Mouse (Mus musculus) retina, postnatal 7 days (tissue): ENCODE data around the gene Rab23.
A peak's percentile ranks its signal among the peaks of the same experiment; 100 is the strongest.

Experiments
- DNase-seq: peaks from one replicate; pipeline ENCODE4 v3.0.0-alpha.2; 2012; ENCODE audit warnings: low read depth, low spot score

Gene Rab23

DNA sequence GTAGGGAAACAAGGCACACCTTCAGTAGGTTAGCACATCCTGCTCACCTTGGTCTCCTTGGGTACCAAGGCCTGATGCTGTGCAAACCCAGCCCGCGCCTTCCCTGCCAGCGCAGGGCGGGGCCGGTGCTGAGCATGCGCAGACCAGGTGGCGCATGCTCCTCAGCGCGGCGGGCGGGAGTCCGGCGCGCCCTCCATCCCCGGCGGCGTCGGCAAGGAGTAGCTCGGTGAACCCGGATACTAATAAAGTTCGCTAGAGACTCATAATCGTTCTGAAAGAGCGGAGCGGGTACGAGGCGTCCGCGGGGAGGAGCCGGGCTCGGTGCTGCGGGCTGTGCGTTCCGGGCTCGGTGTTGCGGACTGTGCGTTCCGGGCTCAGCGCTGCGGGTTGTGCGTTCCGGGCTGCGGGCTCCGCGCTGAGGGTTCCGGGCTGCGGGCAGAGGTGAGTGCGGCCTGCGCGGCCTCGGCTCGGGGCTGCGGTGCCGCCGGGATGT, at the start of gene Rab23:
TSS of gene Rab23 (plus strand) at position 155 of the 493 bp plus-strand sequence.
- peak; percentile 75 for DNase-seq

DNA sequence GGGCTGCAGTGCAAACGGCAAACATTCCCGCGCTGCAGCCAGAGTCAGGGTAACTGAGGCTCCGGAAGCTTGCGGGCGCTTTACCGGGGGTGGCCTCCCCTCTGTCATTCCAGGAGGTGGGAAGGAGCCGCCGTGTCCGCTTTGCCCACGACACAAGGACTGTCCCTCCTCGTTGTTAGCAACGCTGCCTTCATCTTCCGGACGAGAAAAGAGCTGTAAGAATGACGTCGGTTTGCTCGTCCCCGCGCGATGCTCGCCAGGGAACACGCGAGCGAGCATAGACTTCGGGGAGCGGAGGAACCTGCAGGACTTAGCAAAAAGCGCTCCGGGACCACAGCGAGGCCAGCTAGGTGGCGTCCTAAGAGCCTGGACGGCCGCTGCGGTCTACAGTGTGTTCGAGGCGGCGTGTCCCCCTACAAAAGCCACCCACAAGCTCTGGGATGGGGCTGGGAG, 49.5 kb upstream of the Rab23 start:
- DNase-seq: peak; percentile 52

DNA sequence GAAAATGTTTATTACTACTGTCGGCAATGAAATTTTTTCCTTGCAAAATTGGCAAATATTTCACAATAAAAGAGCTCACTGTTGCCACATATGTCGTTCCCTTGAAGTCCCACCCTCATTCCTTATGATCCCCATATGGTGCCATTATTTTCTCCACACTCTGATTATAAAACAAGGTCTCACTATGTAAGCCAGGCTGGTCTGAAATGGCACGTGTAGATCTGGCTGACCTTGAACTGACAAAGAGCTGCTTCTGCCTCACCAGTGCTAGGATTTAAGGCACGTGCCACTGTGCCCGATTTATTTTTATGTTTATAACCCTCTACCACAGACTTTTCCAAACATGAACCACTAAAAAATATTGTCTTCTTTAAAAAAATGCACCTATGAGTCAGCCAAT, 48.2 kb upstream of the Rab23 start:
- DNase-seq: no peak

DNA sequence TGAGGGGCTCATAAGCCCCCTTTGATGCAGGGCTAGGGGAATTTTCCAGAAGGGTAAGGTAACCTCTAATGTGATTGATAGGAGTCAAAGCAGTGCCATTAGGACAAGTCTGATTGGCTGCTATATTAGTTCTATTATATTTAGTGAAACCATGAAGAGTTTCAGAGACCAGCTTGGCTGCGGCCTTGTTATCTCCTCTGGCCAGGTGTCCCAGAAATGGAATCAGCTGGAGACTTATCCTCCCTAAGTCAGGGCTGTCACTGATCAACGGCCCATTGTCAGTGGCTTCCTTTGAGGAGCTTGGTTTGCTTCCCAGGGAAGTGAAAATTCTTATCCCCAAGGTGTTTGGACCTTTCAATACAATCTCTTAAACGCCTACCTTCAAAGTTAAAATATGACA, 47.6 kb upstream of the Rab23 start:
- DNase-seq: no peak

DNA sequence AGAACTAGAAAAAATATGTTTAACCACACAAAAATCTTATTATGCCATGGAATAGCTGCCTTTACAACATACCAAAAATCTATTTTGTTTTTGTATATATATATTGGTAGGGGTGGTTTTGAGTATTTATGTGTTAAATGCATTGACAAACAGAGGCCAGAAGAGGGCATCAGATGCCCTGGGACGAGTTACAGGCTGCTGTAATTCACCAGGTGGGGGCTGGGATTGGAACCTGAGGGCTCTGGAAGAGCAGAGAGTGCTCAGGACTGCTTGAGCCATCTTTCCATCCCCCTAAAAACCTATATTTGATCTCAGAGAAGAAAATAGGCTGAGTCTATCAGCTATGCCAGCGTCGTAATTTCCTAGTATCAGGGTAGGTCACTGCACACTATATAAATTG, 47.2 kb upstream of the Rab23 start:
- peak; percentile 25 for DNase-seq

DNA sequence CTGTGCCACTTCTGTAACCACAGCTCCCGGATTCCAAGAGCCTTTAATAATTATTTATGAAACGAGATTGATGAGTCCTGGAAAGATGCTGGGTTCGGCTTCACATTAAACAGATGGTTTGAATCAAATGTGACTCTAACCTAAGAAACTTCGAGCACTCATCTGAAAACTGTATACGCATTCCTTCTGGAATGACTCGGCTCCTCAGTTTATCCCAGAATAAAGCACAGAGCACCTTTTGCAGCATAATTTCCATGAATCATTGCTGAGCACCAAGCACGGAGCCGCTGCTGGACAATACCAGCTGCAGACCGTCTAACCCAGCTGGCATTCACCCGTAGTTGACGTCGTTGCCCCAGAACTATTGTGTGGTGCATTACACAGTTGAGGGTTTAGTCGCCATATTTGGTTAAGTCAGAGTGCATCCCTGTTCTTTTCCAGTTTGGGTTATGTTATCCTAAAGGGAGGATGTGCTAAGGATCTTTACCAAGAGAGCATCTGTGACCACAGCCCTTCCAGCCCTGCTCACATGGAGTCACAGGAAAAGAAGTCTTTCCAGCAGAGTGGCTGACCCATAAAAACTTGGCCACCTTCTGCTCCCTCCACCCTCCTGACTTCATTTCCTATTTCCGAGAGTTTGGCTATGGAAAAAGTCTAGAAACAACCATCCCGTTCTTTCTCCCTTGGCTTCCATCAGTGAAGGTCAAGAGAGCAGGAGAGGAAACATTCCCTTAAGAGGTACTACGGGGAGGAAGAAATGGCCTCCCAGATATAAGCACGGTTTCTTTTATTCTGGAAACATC, 46.3 kb upstream of the Rab23 start:
- no peak for DNase-seq

DNA sequence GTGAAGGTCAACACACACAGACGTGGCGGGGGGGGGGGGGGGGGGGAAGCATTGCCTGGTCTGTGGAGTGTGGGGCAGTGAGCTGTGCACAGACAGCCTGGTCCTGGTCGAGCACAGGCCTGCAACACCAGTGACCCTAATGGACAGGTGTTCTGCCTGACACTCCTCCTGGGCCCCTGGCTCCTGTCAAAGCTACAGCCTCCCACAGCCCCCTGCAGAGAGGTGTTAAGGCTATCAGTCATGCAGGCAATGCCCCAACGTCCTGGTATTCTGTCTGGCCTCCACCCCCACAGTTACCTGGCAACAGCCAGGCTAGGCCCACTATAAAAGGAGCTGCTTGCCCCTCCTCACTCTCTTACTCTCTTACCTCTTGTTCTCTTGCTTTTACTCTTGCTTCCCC, 39.3 kb upstream of the Rab23 start:
- DNase-seq: no peak

DNA sequence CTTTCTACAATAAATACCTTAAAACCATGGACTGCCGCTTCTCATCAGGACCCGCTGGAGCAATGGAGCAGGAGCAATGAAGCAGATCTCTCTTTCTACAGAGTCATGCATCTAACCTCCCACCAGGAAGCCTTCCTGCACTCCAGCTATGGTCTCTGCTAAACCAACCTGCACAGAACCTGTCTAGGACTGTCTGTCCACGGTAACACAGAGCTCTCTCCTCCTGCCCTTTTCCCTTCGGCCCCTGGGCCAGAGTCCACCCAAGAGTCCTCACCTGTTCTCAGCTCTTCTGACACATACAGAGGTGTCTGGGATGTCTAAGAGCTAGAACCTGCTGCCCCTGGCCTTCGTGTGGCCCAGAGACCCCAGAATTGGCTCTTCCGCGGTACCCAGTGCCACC, 38.8 kb upstream of the Rab23 start:
- no peak for DNase-seq

DNA sequence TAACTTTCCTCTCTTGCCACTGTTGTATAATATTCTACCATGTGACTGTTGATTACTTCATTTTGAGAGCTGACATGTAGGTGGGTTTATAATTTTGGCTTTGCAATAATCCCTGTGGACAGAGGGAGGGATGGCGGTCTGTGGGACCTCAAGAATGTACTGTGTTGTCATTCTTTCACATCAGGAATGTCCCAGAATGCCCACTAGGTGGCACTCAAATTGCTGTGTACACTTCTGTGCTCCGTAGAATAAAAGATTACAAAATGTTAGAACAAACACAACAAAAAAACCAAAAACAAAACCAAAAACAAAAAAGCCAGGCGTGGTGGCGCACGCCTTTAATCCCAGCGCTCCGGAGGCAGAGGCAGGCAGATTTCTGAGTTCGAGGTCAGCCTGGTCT, 35.2 kb upstream of the Rab23 start:
- no peak for DNase-seq

DNA sequence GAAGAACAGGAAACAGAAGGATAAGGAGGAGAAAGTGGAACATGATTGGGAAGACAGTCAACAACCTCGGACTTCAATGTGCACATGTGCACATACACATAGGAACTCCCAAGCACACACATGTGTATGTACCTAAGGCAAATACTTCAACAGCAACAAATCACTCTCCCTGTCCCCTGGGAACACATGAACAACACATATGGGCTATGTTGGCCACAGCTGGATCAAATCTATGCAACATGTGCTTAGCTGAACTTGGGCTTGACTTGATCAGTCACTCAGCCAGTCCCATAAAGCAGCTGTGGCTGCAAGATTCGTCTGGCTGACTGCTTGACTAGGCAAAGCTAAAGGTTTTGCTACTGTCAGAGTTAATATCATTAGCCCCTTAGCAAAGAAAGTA, 30.9 kb upstream of the Rab23 start:
- no peak for DNase-seq

DNA sequence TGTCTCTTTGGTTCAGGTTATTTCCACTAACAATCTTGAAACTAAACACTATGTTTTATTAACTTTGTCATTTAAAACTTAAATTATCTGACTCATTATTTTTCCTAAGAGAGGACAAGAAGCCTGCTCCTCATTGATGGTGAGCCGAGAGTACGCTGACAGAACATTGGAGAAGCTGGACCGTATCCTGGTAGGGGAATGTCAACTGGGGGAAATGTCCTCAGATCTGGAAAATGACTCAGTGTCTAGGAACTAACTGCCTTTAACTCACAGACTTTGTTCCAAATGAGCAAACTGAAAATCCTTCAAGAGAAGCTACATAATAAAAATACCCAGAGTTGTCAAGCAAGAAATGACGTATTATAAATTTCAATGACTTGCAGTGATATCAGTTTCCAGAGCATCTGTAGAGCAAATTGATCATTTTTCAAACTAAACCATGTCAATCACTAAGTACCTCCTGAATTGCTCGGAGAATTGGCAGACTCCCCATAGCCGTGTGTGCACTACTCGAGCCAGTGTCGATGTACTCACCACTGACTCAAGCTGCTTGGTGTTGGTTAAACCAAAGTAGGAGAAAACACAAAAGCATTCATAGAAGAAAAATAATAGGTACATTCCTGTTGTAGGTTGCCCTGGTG, 30.1 kb upstream of the Rab23 start:
- no peak for DNase-seq

DNA sequence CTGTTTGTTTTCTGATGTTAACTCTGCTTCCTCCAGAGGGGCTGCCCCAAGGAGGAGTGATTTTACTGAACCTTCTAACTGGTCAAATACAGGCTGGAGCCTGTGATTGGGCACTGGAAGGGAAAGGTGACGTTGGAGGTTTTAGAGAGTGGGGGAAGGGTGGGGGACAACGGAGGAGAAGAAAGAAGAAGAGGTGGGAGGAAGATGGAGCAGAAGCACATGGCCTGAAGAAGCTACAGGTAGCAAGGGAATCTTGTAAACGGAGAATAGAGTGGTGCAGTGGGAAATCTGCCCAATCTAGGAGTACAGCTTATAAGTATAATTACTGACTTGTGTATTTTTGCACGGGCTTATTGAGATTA, 29.6 kb upstream of the Rab23 start:
- no peak for DNase-seq

DNA sequence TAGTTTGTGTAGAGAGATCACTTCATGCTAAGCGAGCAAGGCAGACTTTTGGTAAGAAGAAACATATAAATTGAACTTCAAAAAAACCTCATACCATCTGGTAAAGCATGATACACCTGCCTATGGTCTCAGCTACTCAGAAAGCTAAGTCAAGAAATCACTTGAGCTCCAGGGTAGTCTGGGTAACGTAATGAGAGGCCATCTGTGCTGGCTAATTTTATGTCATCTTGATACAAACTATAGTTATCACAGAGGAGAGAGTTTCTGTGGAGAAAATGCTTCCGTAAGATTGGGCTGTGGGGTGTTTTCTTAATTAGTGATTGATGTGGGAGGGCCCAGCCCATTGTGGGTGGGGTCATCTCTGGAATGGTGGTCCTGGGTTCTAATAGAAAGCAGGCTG, 25.8 kb upstream of the Rab23 start:
- no peak for DNase-seq

DNA sequence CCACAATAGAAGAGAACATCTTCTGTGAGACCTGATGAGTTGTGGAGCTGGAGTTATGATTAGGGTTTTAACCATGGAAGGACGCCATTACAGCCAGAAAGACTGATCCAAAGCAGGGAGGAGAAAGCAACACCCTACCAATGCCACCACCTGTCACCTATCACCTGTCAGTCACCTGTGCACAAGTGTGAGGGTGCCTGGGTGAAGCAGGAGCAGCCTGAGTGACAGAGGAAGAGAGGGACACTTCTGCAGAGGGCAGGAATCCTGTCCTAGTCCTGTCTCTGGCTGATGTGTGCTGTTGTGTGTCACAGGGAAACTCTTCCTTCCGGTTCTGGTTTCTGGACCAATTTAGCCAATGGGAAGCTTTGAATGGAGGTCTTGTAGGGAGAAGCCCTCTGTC, 23.7 kb upstream of the Rab23 start:
- DNase-seq: no peak

DNA sequence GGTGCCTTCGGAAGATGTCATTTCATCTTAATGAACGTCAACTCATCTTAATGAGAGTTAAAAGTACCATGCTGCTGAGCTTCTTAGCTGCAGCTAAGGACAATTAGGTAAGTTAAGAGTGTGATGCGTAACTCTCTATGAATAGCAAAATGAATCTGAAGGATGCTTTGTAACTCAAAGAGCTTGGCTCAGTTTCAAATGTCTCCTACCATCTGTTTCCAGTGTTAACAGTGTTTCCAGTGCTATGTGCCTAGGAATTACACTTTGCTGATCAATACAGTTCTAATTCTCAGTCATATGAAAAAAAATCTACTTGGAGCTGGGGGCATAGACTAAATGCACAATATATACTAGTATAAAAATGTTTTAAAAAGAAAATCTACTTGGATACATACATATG, 18.4 kb upstream of the Rab23 start:
- no peak for DNase-seq

DNA sequence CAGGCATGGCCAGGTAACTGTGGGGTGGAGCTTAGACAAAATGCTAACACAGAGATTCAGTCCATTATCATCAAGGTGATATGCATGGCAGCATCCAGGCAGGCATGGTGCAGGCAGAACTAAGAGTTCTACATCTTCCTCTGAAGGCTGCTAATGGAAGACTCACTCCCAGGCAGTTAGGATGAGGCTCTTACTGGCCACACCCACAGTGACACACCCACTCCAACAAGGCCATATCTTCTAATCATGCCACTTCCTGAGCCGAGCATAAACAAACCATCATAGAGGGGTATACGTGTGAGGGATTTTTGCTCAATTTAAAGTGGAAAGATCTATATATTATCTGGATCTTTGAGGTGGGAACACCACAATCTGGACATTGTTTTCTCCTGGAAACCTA, 10.1 kb upstream of the Rab23 start:
- no peak for DNase-seq

DNA sequence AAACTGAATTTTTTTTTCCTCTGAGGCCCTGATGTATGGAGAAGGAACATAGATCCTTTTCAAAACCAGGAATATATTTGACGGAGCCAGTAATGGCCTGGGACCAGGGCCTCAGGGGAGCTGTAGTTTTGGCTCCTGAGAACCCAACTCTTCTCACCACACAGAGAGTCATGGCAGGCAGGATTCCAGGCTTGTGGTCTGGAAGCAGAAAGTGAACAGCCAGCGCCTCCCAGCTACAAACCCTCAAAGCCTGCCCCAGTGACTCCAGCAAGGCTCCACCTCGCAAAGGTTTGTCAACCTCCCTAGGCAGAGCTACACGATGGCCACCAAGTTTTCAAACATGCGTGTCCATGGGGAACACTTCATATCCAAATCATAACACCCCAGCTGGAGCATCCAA, 7.7 kb upstream of the Rab23 start:
- DNase-seq: no peak

DNA sequence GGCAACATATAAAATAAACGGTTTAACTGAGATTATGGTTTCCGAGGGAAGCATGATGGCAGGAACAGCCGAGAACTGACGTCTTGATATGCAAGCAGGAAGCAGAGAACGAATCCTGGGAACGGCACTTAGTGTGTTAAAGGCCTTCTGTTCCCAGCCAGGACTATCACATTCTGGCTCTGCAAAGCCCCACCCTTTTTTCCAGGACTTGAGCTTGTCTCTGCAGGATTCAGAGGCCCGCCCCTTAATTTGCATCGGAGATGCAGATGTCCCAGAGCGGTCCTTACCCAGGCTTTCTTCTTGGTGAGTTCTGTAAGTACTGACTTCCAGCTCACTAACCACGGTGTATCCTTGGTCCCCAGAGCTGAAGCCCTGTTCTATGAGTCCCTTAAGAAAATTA, 4.9 kb upstream of the Rab23 start:
- no peak for DNase-seq

DNA sequence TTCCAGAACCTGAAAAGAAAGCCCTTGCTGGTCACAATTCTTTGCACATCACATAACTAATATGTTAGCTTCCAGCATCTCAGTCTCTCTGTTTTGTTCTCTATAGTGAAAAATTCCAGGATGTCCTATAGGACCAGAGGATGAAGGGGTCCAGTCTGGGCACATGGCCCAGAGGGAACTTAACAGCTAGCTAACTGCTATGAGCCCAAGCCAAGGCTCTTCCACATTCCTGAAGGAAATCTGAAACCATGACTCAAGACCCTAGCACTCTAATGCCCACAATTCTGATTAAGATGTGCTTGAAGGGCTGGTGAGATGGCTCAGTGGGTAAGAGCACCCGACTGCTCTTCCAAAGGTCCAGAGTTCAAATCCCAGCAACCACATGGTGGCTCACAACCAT, 2.1 kb upstream of the Rab23 start:
- DNase-seq: no peak

DNA sequence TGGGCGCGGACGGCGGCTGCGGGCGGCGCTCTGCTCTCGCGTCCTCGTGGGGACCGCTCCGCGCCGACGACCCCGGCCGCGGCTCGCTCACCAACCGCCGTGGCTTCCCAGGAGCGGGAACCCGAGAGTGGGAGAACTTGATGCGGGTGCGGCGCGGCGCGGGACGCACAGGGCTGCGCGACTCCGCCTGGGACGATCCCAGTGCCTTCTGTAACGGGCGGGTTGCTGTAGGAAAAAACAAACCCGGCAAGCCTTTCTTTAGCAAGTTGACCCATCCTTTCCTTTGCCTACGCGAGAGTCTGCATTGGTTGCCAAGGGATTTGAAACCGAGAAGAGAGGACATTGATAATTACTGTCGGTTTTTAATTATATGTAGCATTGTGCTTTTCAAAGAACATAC, 544 bp downstream of the Rab23 start:
- no peak for DNase-seq

DNA sequence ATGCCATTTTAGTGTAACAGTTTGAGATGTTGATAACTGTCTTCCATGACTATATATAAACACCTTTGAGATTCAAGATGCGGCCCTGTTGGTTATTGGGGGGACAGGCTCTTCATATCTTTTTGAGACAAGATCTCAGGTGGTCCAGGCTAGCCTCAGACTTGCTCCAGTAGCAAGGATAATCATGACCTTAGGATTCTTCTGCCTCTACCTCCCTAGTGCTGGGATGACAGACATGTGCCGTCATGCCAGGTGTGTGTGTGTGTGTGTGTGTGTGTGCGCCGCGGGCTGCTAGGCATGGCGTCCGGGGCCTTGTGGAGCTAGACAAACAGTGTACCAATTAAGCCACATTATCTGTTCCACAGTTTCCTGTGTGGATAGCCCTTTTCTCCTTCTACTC, 1.3 kb downstream of the Rab23 start:
- no peak for DNase-seq

DNA sequence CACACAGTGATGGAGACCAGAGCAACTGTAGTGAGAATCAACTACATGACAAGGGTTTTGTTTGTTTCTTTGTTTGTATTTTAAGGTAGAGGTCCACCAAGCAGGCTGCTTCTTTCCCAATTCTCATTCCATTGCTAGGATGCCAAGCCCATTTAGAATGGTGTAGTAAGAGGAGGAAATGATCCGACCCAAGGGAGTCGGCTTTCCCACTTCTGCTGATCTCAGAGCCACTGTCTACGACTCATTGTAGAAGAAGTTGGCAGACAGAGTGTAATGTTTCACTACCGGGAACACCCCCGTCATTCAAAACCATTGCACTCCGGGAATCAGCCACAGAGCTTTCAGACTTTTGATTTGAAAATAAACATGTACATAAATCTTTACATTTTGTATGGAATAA, 4.8 kb downstream of the Rab23 start:
- no peak for DNase-seq

DNA sequence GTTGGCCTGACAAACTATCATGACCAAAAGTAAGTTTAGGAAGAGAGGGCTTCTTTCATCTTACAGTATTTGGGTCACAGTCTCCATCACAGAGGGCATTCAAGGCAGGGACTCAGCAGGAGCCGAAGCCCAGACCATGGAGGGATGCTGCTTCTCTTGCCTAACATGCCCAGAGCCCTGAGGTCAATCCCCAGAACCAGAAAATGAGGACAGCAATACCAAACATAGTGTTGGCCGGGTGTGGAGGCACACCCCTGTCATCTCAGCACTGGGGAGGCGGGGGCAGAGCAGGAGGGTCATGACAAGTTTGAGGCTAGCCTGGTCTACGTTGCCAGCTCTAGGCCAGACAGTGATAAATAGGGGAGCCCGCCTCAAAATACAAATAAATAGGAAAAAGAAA, 5.4 kb downstream of the Rab23 start:
- DNase-seq: no peak
